Mouse (Mus musculus) adrenal gland, adult 18-20 months (tissue): Measurements from ENCODE around the gene Srrm3. TPM values are rescaled to one million over a fixed set of nuclear protein-coding genes. Genes with fewer than 3 reads are reported as not detected.
A peak's percentile ranks its signal among the peaks of the same experiment; 100 is the strongest.

Source experiments
- DNase-seq, 2 experiments: peaks; one replicate each; pipeline ENCODE4 v3.0.0; 2021 to 2022; ENCODE audit warnings: low spot score in 2 of 2
- long read RNA-seq, 2 experiments: library from polyadenylated mRNA; stranded (forward); transcript quantifications; one replicate each; pipeline ENCODE4 v2.0.0; 2021
- total RNA-seq, 2 experiments: library from RNA; stranded (reverse); gene quantifications; 1 replicate in 1 of 2; 2 replicates in 1 of 2; pipeline ENCODE4 v1.2.3; 2021

The Srrm3 gene
- 1 to 10 TPM; 2.6 to 4.2 TPM for total RNA-seq
- long read RNA-seq, experiment 1, partial matches to known transcripts = 1 of 2 reads
- long read RNA-seq, experiment 1, other reads (novel, unspliced or antisense) = 1 of 2 reads
- long read RNA-seq, experiment 2 = 0 reads

- DNase-seq = peak; percentile 87 to 91
Measured at GRCm38 (mm10) chr5:135806555-135807262, at the start of gene Srrm3. Gene Srrm3, plus strand, starts transcription at chr5:135806890.

- DNase-seq = no peak
Measured at GRCm38 (mm10) chr5:135761881-135762280, 44.8 kb upstream of the Srrm3 start.

- DNase-seq = peak; percentile 68 to 77
Measured at GRCm38 (mm10) chr5:135763526-135763925, 43.2 kb upstream of the Srrm3 start.

- no peak for DNase-seq
Measured at GRCm38 (mm10) chr5:135764971-135765370, 41.7 kb upstream of the Srrm3 start.

GRCm38 (mm10) chr5:135772519-135772918 is 34.2 kb upstream of the Srrm3 start:
- no peak for DNase-seq

- DNase-seq = no peak
Measured at GRCm38 (mm10) chr5:135776546-135776945, 30.1 kb upstream of the Srrm3 start.

- DNase-seq = no peak
Measured at GRCm38 (mm10) chr5:135777796-135778470, 28.8 kb upstream of the Srrm3 start, which contains the start of gene Styxl1. Gene Styxl1, minus strand, starts transcription at chr5:135778385.

GRCm38 (mm10) chr5:135778471-135779445 is 27.9 kb upstream of the Srrm3 start, which contains the start of gene Mdh2:
Gene Mdh2, plus strand, starts transcription at chr5:135778480.
- DNase-seq = peak; percentile 97

GRCm38 (mm10) chr5:135780331-135780730 is 26.4 kb upstream of the Srrm3 start:
- no peak for DNase-seq

- no peak for DNase-seq
Measured at GRCm38 (mm10) chr5:135782901-135783300, 23.8 kb upstream of the Srrm3 start.

- peak; percentile 91 to 92 for DNase-seq
Measured at GRCm38 (mm10) chr5:135793996-135794858, 12.5 kb upstream of the Srrm3 start.

GRCm38 (mm10) chr5:135794859-135795181 is 11.9 kb upstream of the Srrm3 start:
- DNase-seq = no peak

- DNase-seq = no peak
Measured at GRCm38 (mm10) chr5:135799746-135800145, 6.9 kb upstream of the Srrm3 start.

GRCm38 (mm10) chr5:135800927-135801326 is 5.8 kb upstream of the Srrm3 start:
- no peak for DNase-seq

- DNase-seq = no peak
Measured at GRCm38 (mm10) chr5:135802641-135803040, 4.0 kb upstream of the Srrm3 start.

GRCm38 (mm10) chr5:135803135-135803534 is 3.6 kb upstream of the Srrm3 start:
- DNase-seq = no peak

GRCm38 (mm10) chr5:135803676-135804075 is 3.0 kb upstream of the Srrm3 start:
- DNase-seq = no peak

- DNase-seq = no peak
Measured at GRCm38 (mm10) chr5:135804735-135805134, 2.0 kb upstream of the Srrm3 start.

- no peak for DNase-seq
Measured at GRCm38 (mm10) chr5:135807263-135807637, 560 bp downstream of the Srrm3 start.

GRCm38 (mm10) chr5:135812991-135813390 is 6.3 kb downstream of the Srrm3 start:
- DNase-seq = no peak
